Mouse (Mus musculus) kidney, adult 10 weeks (tissue): ENCODE data around the gene Tunar. TPM values are rescaled to one million over a fixed set of nuclear protein-coding genes. Genes with fewer than 3 reads are reported as not detected.

Experiments
- polyA plus RNA-seq: library from polyadenylated mRNA; stranded (reverse); fragments of 350-450 nt; fragmentation: Illumina TruSeq; extraction: RNeasy Lipid Tissue Mini Kit (QIAGEN cat#74804); gene quantifications from one replicate; pipeline ENCODE4 v1.2.3, GENCODE M21; 2014; ENCODE audit warnings: low read depth, low replicate concordance

Tunar gene
- not detected for polyA plus RNA-seq

GRCm38 (mm10) chr12:105333570-105333969 lies at the start of gene Tunar:
Gene Tunar, plus strand, starts transcription at chr12:105333870.

Other genes starting within 250 kb of the Tunar start
- not detected for gene Tcl1b2, start 187.9 kb upstream of the Tunar start, polyA plus RNA-seq
- gene Tcl1b1, start 174.2 kb upstream of the Tunar start, polyA plus RNA-seq: not detected
- not detected for gene Tcl1b5, start 157.5 kb upstream of the Tunar start, polyA plus RNA-seq
- gene Tcl1b3, start 142.8 kb upstream of the Tunar start, polyA plus RNA-seq: not detected
- gene Tcl1b4, start 131.9 kb upstream of the Tunar start, polyA plus RNA-seq: not detected
- gene Tcl1, start 111.1 kb upstream of the Tunar start, polyA plus RNA-seq: not detected
- 1.8 TPM for gene D430019H16Rik, start 120.0 kb downstream of the Tunar start, polyA plus RNA-seq
- gene Bdkrb2, start 229.4 kb downstream of the Tunar start, polyA plus RNA-seq: 0.36 TPM